Mouse (Mus musculus) Patski (cell line): ENCODE results near the gene Slc4a3. TPM values are rescaled to one million over a fixed set of nuclear protein-coding genes. Genes with fewer than 3 reads are reported as not detected.

Source experiments
- ATAC-seq: fragments of 100-300 bp; one replicate; pipeline ENCODE4 v1.8.0; 2021
- CTCF ChIA-PET: fragments of 350-600 bp; sonication (Branson Sonifier 250); formaldehyde crosslinking; loops from one replicate; lab custom pipeline; 2022; ENCODE audit warnings: inconsistent platforms; lab: Charles Lee
- POLR2A ChIA-PET: fragments of 350-600 bp; sonication (Branson Sonifier 250); formaldehyde crosslinking; loops from one replicate; lab custom pipeline; 2022; ENCODE audit warnings: antibody characterized with exemption, inconsistent platforms; lab: Charles Lee
- DNase-seq: peaks from one replicate; pipeline ENCODE4 v3.0.0-alpha.2; 2011; ENCODE audit warnings: low read depth, low spot score
- H3K27me3 ChIP-seq: fragments of 371-371 bp; one replicate; pipeline ENCODE4 v1.5.1; 2021
- CTCF ChIP-seq: fragments of 100-300 bp; IDR thresholded peaks from one replicate; pipeline ENCODE4 v1.5.1; 2021
- in situ Hi-C: fragments of 300-500 bp; cut with MboI; formaldehyde crosslinking; loops from 3 replicates; pipeline ENCODE4 v1.11.1; 2018; ENCODE audit warnings: low pct_unique_long_range_greater_than_20kb, mixed read lengths
- polyA plus RNA-seq: library from polyadenylated mRNA; unstranded; gene quantifications from one replicate; pipeline ENCODE4 v1.2.3, GENCODE M21; 2021

Gene Slc4a3
- polyA plus RNA-seq, 1 experiment from 2014 or later = 60.2 TPM

- peak; percentile 46 for DNase-seq
- no peak for TF ChIP-seq CTCF
- ChIA-PET CTCF (interaction anchor here (1.2 to 1.3 kb wide), 2 partner anchors 20 to 196 kb away, joined by 3 to 5 read pairs; no protein-coding TSS in a partner anchor), POLR2A (interaction anchor here (0.6 to 1.9 kb wide), 4 partner anchors 15 to 45 kb away, joined by 3 to 7 read pairs (median 4); partner anchors contain the start of genes Inha and Obsl1)
- in situ Hi-C loops = no loop called here
- H3K27me3 ChIP-seq = no peaks in the 10 kb centered on the region
- ATAC-seq = peak; percentile 91
These were observed 24.6 kb upstream of the Slc4a3 start, which contains the start of gene Stk11ip for GRCm38 (mm10) chr1:75521321-75522031. Gene Stk11ip (plus strand): TSS chr1:75521529.

GRCm38 (mm10) chr1:75524679-75525078 is 21.4 kb upstream of the Slc4a3 start:
- ATAC-seq (no peak), DNase-seq (no peak)
- no peak for TF ChIP-seq CTCF
- no peaks in the 10 kb centered on the region for H3K27me3 ChIP-seq
- ChIA-PET CTCF (interaction anchor here (1.5 kb wide), 1 partner anchor 34 kb away, joined by 4 read pairs; no protein-coding TSS in a partner anchor), POLR2A (interaction anchor here (0.5 kb wide), 1 partner anchor 14 kb away, joined by 3 read pairs; no protein-coding TSS in a partner anchor)
- in situ Hi-C loops = no loop called here

DNA sequence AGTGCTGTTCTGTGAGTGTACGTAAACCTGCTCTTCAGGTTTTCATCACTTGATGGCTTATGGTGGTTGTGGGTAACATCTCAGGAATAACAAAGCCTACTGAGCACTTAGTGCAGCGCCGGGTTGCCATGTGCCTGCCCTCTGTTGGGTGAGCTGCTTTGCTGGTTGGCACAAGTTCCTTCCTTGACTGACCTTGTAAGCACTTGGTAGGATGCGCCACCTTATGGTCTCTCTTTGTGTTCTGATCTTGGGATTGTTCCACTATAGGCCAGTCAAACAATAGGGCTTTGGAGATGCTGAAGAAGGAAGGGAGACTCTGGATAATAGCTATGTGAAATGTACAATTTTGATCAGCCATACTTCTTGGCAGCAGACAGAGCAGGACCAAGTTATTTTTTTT is 15.5 kb upstream of the Slc4a3 start:
- ATAC-seq (no peak), DNase-seq (no peak)
- ChIA-PET POLR2A (no interaction called here), CTCF (interaction anchor here (1.6 to 3.3 kb wide), 2 partner anchors 12 to 53 kb away, joined by 5 to 9 read pairs; no protein-coding TSS in a partner anchor)
- H3K27me3 ChIP-seq = no peaks in the 10 kb centered on the region
- in situ Hi-C loops = no loop called here
- TF ChIP-seq CTCF = no peak

DNA sequence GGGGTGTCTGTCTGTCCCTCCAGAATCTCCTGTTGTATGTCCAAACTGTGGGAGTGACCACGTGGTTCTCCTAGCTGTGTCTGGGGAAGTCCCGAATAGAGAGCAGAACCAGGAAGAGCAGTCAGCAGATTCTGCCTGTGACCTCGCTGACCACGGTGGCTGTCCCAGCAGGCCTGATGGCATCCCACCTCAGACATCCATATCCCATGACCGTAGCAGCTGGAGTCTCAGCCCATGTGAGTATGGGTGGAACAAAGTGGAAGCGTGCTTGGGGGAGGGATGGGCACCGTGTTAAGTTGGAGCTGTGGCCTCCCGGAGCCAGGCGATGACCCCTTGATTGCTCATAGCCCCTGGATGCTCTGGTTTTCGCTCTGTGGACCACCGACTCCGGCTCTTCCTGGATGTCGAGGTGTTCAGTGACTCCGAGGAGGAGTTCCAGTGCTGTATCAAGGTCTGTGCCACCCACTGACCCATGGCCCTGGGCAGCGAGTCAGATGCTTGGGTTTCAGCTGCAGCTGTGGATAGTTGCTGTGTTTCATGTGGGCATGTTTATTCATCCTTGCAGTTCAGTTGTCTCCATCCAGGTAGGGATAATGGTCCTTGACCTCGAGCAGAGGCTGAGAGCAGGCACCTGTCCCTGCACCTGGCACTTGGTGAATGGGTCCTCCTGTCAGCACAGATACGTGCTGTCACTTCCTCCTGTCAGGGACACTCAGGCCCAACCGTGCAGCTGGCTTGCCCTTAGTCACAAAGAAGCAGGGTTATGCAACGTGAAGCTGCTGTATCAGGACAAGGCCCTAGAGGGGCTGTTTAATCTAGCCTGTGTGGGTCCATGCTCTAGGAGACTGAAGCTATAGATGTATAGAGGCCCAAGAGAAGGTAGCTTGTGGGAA is 13.5 kb upstream of the Slc4a3 start:
- no peak for DNase-seq
- CTCF ChIA-PET = interaction anchor here (3.3 kb wide), 1 partner anchor 55 kb away, joined by 9 read pairs; no protein-coding TSS in a partner anchor
- H3K27me3 ChIP-seq = no peaks in the 10 kb centered on the region
- in situ Hi-C loops = no loop called here
- POLR2A ChIA-PET = no interaction called here
- TF ChIP-seq CTCF = no peak
- no peak for ATAC-seq

DNA sequence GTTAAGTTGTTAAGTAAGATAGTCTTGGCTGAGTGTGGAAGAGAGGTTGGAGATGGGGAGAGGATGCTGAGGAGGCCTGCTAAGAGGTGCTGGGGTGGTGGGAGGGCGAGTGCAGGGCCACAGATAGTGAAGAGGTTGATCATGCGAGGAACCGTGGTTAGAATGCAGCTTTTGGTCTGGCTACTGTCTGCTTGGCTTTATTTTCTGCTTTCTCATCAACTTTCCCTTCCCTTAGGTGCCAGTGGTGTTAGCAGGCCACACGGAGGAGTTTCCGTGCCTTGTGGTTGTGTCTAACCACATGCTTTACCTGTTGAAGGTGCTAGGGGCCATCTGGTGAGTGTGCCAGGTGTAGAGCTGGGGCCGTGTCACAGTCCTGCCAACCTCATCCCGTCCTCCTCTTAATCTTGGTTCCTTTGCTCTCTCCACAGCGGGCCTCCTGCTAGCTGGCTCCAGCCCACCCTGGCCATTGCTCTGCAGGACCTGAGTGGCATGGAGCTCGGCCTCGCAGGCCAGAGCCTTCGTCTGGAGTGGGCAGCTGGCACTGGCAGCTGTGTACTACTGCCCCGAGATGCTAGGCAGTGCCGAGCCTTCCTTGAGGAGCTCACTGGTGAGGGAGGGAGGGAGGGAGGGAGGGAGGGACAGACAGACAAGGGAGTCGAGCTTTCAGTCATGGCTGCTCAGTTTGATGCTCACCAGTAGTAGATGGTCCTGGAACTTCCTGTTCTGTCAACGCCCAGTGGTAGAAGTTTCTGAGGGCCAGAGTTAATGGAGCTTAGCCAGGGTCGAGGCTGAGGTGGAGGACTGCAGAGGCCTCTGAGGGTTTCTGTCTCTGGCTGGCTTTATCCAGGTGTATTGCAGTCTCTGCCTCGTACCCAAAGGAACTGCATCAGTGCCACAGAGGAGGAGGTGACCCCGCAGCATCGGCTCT is 12.5 kb upstream of the Slc4a3 start:
- POLR2A ChIA-PET = no interaction called here
- CTCF ChIA-PET = no interaction called here
- DNase-seq (no peak), ATAC-seq (no peak)
- in situ Hi-C loops = no loop called here
- no peaks in the 10 kb centered on the region for H3K27me3 ChIP-seq
- no peak for TF ChIP-seq CTCF

GRCm38 (mm10) chr1:75537587-75537986 is 8.5 kb upstream of the Slc4a3 start:
- POLR2A ChIA-PET = no interaction called here
- H3K27me3 ChIP-seq = no peaks in the 10 kb centered on the region
- ATAC-seq = no peak
- in situ Hi-C loops = no loop called here
- no peak for DNase-seq
- TF ChIP-seq CTCF = no peak
- CTCF ChIA-PET = no interaction called here

DNA sequence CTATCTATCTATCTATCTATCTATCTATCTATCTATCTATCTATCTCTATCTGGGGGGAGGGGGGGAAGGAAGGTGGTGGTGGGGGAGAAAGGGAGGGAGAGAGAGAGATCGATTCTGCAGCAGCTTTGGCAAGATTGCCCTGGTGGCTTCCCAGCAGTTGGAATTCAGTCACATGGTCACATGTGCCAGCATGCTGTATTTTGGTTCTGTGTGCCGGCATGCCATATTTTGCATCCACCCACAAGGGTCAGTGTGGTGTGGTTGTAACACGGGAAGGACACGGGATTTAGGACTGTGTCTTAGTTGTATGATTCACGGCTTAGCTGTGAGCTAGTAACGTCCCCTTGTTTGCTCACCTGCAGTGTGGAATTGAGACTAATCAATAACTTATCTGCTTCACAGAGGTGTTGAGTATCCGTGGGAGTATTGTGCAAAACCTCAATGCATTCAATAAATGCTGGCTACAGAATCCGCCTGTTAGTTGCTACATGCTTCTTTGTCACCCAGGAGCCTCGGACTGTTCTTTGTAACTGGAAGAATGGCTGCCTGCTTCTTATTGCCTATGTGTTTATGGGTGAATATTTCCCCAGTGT is 7.4 kb upstream of the Slc4a3 start:
- in situ Hi-C loops = no loop called here
- POLR2A ChIA-PET = interaction anchor here (0.7 kb wide), 1 partner anchor 14 kb away, joined by 3 read pairs; no protein-coding TSS in a partner anchor
- DNase-seq (no peak), ATAC-seq (no peak)
- CTCF ChIA-PET = no interaction called here
- no peaks in the 10 kb centered on the region for H3K27me3 ChIP-seq
- TF ChIP-seq CTCF = no peak

GRCm38 (mm10) chr1:75541496-75541895 is 4.6 kb upstream of the Slc4a3 start:
- ATAC-seq (no peak), DNase-seq (no peak)
- TF ChIP-seq CTCF = no peak
- in situ Hi-C loops = no loop called here
- CTCF ChIA-PET = interaction anchor here (1.6 to 2.2 kb wide), 3 partner anchors 11 to 21 kb away, joined by 4 to 5 read pairs (median 5); partner anchors contain the start of gene Stk11ip
- no peaks in the 10 kb centered on the region for H3K27me3 ChIP-seq
- POLR2A ChIA-PET = no interaction called here

DNA sequence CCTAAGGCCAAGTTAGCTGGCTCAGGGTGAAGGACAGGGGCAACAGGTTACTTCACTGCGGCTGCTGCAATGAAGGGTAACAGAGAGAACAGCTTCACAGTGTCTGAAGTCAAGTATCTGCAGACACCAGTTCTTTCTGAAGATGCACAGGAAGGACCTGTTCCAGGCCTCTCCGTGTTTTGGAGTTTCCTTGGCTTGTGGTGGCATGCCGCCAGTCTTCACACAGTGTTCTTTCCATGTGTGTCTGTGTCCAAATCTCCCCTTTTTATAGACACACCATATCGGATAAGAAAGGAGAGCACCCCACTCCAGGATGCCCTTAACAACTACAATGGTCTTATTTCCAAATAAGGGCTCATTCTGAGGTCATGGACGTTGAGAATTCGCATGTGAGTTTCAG is 1.7 kb upstream of the Slc4a3 start:
- TF ChIP-seq CTCF = no peak

More for the DNA sequence above, 1.7 kb upstream of the Slc4a3 start:
- ATAC-seq = no peak
- in situ Hi-C loops = no loop called here
- ChIA-PET CTCF (no interaction called here), POLR2A (no interaction called here)
- DNase-seq = no peak
- no peaks in the 10 kb centered on the region for H3K27me3 ChIP-seq
